Mouse (Mus musculus) liver, postnatal 0 days (tissue): ENCODE measurements around the gene Fam92b. TPM values are rescaled to one million over a fixed set of nuclear protein-coding genes. Genes with fewer than 3 reads are reported as not detected.

Experiments used
- ATAC-seq: fragments of 200-750 bp; cut with Nextera tagmentation; 2 replicates; pipeline ENCODE4 v1.8.0; 2017; ENCODE audit warnings: mild to moderate bottlenecking, moderate library complexity
- DNase-seq: peaks from one replicate; pipeline ENCODE4 v3.0.0-alpha.2; 2016
- H3K27ac ChIP-seq: fragments of 300-500 bp; sonication (generic); 2 replicates; pipeline ENCODE4 v1.5.1; 2014; ENCODE audit warnings: antibody characterized with exemption, moderate library complexity, mild to moderate bottlenecking, low read depth
- H3K27me3 ChIP-seq: fragments of 300-500 bp; sonication (generic); 2 replicates; pipeline ENCODE4 v1.6.1; 2014; ENCODE audit warnings: low read length, control low read depth, mixed read lengths; ENCODE audit not compliant: insufficient read depth
- H3K36me3 ChIP-seq: fragments of 300-500 bp; sonication (generic); replicated peaks from 2 replicates; pipeline ENCODE4 v1.6.1; 2014; ENCODE audit warnings: mild to moderate bottlenecking, control low read depth, low read length, moderate library complexity, mixed read lengths; ENCODE audit not compliant: insufficient read depth
- H3K4me1 ChIP-seq: fragments of 300-500 bp; sonication (generic); 2 replicates; pipeline ENCODE4 v1.6.1; 2014; ENCODE audit warnings: antibody characterized with exemption, mild to moderate bottlenecking, control low read depth; ENCODE audit not compliant: insufficient read depth
- H3K4me2 ChIP-seq: fragments of 300-500 bp; sonication (generic); 2 replicates; pipeline ENCODE4 v1.6.1; 2014; ENCODE audit warnings: low read depth, mild to moderate bottlenecking, low read length, moderate library complexity, mixed read lengths
- H3K4me3 ChIP-seq: fragments of 300-500 bp; sonication (generic); 2 replicates; pipeline ENCODE4 v1.5.1; 2014; ENCODE audit warnings: low read depth, low read length
- H3K9ac ChIP-seq: fragments of 300-500 bp; sonication (generic); replicated peaks from 2 replicates; pipeline ENCODE4 v1.6.1; 2014; ENCODE audit warnings: mild to moderate bottlenecking, moderate library complexity
- H3K9me3 ChIP-seq: fragments of 300-500 bp; sonication (generic); 2 replicates; pipeline ENCODE4 v1.6.1; 2016; ENCODE audit warnings: mild to moderate bottlenecking, control low read depth, low read length, mixed read lengths
- CTCF ChIP-seq: sonication (generic); IDR thresholded peaks from 2 replicates; pipeline ENCODE4 v1.5.1; 2016; ENCODE audit warnings: antibody characterized with exemption, low read depth
- EP300 ChIP-seq: IDR thresholded peaks from 2 replicates; pipeline ENCODE4 v1.6.1; 2016; ENCODE audit warnings: antibody characterized with exemption, low read depth, mild to moderate bottlenecking
- WGBS: fragments of 180-500 bp; shearing (Covaris S2); extraction: QIAGEN DNeasy Blood & Tissue Kit; methylation state at CpG from one replicate; pipeline ENCODE4 v1.1.7; 2014; ENCODE audit not compliant: insufficient replicate concordance; 5-methylcytosine and 5-hydroxymethylcytosine counted together
- polyA plus RNA-seq: library from polyadenylated mRNA; unstranded; fragments of >200 nt; fragmentation: Nextera tagmentation; extraction: Ambion mirVana; gene quantifications from 2 replicates; pipeline ENCODE4 v1.2.1, GENCODE M21; 2015

Fam92b gene
- polyA plus RNA-seq, 1 experiment from 2014 or later, result not detected

DNA sequence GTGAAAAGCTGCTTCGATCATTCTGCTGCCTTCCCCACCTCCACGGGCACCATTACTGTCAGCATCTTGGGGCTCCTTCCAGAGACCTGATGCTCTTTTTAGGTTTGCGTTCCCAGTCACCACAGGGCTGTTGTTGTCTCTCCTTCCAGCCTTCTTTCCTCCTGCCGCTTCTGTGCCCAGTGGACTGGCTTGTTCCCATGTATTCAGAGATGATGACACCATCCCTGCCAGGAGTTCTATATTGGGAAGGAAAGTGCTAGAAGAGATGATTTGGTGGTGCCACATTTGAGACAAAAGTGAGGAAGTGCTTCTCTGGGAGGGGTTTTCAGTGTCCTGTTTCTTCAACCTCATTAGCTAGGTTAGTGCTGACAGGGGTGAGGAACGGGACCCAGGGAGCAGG is 58.4 kb downstream of the Fam92b start:
- Histone ChIP-seq H3K36me3 (no peaks in the 10 kb centered on the region), H3K9ac (no peak overlapping the region), H3K27me3 (peaks cover 24% of the 10 kb centered on the region), H3K4me3 (no peak overlapping the region), H3K4me1 (peaks cover 11% of the 10 kb centered on the region), H3K4me2 (no peak overlapping the region), H3K9me3 (no peaks in the 10 kb centered on the region), H3K27ac (no peak overlapping the region)
- ATAC-seq (no peak), DNase-seq (no peak)
- TF ChIP-seq EP300 (no peak), CTCF (no peak)
- 73% methylated on average over 5 of the region's 5 CpGs for WGBS

DNA sequence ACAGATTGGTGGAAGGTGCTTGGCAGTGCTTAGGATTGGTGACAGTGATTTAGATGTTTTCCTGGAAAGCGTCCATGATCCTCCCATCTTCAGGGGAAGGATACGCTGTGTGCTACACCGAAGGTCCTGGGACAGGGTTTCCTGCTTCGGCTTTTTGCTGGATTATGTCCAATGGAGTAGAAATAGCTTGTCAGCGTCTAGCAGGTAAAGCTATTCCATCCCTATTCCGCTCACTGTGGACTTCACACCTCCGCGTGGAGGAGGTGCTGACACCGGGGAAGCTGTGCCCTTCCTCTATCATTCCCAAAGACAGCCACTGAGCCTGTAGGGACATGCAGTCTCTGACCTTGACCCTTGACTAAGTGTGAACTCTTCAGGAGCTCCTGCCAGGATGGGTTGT is 59.1 kb downstream of the Fam92b start:
- WGBS, result 74% methylated on average over 9 of the region's 9 CpGs
- Histone ChIP-seq H3K27ac (no peak overlapping the region), H3K4me2 (no peak overlapping the region), H3K4me3 (no peak overlapping the region), H3K27me3 (peaks cover 24% of the 10 kb centered on the region), H3K4me1 (peaks cover 16% of the 10 kb centered on the region), H3K9me3 (no peaks in the 10 kb centered on the region), H3K36me3 (no peaks in the 10 kb centered on the region), H3K9ac (no peak overlapping the region)
- ATAC-seq (no peak), DNase-seq (no peak)
- no peak for TF ChIP-seq EP300
- TF ChIP-seq CTCF, result no peak

DNA sequence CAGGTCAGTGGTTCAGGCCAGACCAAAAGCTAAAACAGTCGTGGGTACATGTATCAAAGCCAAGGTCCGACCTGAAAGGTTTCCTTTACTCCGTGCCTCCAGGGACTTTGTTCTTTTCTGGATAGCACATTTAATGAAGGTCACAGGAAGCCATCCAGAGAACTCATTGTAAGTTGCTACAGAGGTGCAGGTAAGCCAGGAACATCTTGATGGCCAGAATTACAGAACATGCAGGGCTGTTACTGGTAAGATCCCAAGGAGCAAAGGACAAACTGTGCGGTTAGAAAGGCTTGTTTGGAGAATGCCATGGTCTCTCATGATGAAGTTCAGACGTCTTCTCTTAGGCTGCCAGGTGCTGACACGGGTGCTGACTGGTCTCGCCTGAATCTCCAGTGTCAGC is 60.7 kb downstream of the Fam92b start:
- H3K9me3 ChIP-seq, result no peaks in the 10 kb centered on the region
- WGBS, result 61% methylated on average over 7 of the region's 7 CpGs
- no peak overlapping the region for H3K27ac ChIP-seq
- H3K36me3 ChIP-seq, result no peaks in the 10 kb centered on the region
- TF ChIP-seq CTCF (no peak), EP300 (no peak)
- peak overlapping the region; percentile 20; the same call in 1 of the 2 replicates for H3K4me2 ChIP-seq
- no peak overlapping the region for H3K9ac ChIP-seq
- DNase-seq, result no peak
- no peak for ATAC-seq
- H3K4me1 ChIP-seq, result peaks cover 21% of the 10 kb centered on the region
- no peak overlapping the region for H3K4me3 ChIP-seq
- H3K27me3 ChIP-seq, result peaks cover 24% of the 10 kb centered on the region

Other genes with a start within 250 kb of the Fam92b start
- gene Crispld2, start 185.0 kb downstream of the Fam92b start, polyA plus RNA-seq, result 2.1 and 2.5 TPM in 2 replicates
- 9.9 and 10.8 TPM in 2 replicates for gene Zdhhc7, start 76.0 kb downstream of the Fam92b start, polyA plus RNA-seq
- 4.9 and 5.1 TPM in 2 replicates for gene 6430548M08Rik, start 63.3 kb downstream of the Fam92b start, polyA plus RNA-seq
- gene Gse1, start 51.0 kb upstream of the Fam92b start, polyA plus RNA-seq, result 7.1 and 7.7 TPM in 2 replicates